Mouse (Mus musculus) spleen, adult 2 months (tissue): Measurements from ENCODE around the gene Qrich2.

Experiments used
- CTCF ChIP-seq: fragments of 200-500 bp; IDR thresholded peaks from 2 replicates; pipeline ENCODE4 v1.5.1; 2011; ENCODE audit warnings: mild to moderate bottlenecking, inconsistent platforms; ENCODE audit not compliant: insufficient read depth, insufficient read length, insufficient replicate concordance; ENCODE audit errors: extremely low read depth
- POLR2A ChIP-seq: fragments of 200-500 bp; IDR thresholded peaks from 2 replicates; pipeline ENCODE4 v1.6.1; 2011; ENCODE audit warnings: low read depth, low read length, inconsistent platforms

DNA sequence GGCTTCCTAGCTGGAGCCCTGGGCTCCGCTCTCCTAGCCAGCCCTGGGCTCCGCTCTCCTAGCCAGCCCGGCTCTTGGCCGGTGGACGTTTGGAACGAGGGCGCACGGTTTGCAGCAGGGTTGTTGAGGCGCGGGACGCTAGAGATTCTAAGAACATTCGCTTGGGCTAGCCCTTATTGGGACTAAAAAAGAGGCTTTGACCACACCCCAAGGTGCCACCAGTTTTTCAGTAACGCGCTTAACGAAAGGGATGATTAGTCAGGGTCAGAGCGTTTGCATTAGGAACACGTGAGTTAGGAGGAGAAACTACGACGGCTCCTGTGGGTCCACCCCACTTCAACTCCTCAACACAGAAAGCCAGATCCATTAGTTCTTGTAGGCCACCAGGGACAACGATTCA is at the start of gene Qrich2:
- TF ChIP-seq CTCF, result no peak
- TF ChIP-seq POLR2A, result no peak
